In the genomic region with DNA sequence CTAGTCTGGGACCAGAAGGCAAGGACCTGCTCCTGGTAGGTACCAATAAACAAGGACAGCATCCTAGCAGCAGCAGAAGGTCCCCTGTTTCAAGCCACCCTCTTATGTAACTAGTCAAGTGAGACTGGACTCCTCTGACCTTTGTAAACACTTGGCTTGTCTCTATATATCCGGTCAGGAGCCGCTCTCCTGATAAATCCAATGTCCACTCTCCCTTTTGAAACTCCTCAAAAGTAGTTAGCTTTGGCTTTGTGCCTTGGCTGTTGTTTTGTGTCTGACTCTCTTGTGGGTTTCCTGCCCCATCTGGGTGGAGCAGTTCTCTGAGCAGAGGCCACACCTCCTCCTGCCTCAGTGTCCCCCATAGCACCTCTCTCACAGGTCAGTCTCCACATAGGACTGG, we compare ENCODE assay signal across 8 mouse cellular contexts. TPM values are rescaled to one million over a fixed set of nuclear protein-coding genes. Genes with fewer than 3 reads are reported as not detected.
DNase-seq lines count a peak whose midpoint lies in the region; ATAC-seq and TF ChIP-seq lines count a peak whose summit lies in the region.

No protein-coding gene starts in this region.

- no peaks in the 10 kb centered on the region for H3K36me3 ChIP-seq in kidney, adult 2 months (ENCODE audit: control insufficient read depth, insufficient read depth, low read length)
- H3K36me3 ChIP-seq in forebrain, postnatal 0 days (ENCODE audit: insufficient read depth), result no peaks in the 10 kb centered on the region
- H3K36me3 ChIP-seq in midbrain, embryonic 15.5 days (replicated peaks), result no peaks in the 10 kb centered on the region

- no peak for TF ChIP-seq POLR2A in kidney, adult 2 months (IDR thresholded peaks at IDR 0.05; ENCODE audit: low read depth, low read length)

- WGBS in kidney, adult 2 months, result 31% methylated on average over 2 of the region's 2 CpGs
- 85% methylated on average over 2 of the region's 2 CpGs for WGBS in forebrain, postnatal 0 days
- 78% methylated on average over 2 of the region's 2 CpGs for WGBS in midbrain, embryonic 15.5 days

- H3K4me2 ChIP-seq in forebrain, postnatal 0 days (ENCODE audit: low read depth), result no peak overlapping the region
- no peak overlapping the region for H3K4me2 ChIP-seq in midbrain, embryonic 15.5 days

- intact Hi-C loops in gastrocnemius, postnatal 14 days (cut with DNase I; ENCODE audit: low total_unique reads), result loop anchor here (5.0 kb wide), 1 partner anchor 76 kb away; no protein-coding TSS in a partner anchor

- TF ChIP-seq CTCF in kidney, adult 2 months (conservative IDR thresholded peaks at IDR 0.05; ENCODE audit: insufficient read depth, insufficient read length, low read depth, low read length), result no peak
- no peak for TF ChIP-seq CTCF in forebrain, postnatal 0 days (IDR thresholded peaks at IDR 0.05; ENCODE audit: low read depth)

- no peak overlapping the region for H3K9ac ChIP-seq in forebrain, postnatal 0 days
- no peak overlapping the region for H3K9ac ChIP-seq in midbrain, embryonic 15.5 days

- H3K27ac ChIP-seq in kidney, adult 2 months (ENCODE audit: insufficient read depth, low read depth, low read length), result peak overlapping the region; percentile 87
- peak overlapping the region; percentile 47 for H3K27ac ChIP-seq in forebrain, postnatal 0 days (ENCODE audit: low read depth, low read length)
- peak overlapping the region; percentile 60 for H3K27ac ChIP-seq in midbrain, embryonic 15.5 days

- peaks cover 21% of the 10 kb centered on the region for H3K4me1 ChIP-seq in kidney, adult 2 months (ENCODE audit: control insufficient read depth, insufficient read depth, low read length)
- no peaks in the 10 kb centered on the region for H3K4me1 ChIP-seq in forebrain, postnatal 0 days (ENCODE audit: insufficient read depth)
- H3K4me1 ChIP-seq in midbrain, embryonic 15.5 days, result peaks cover 22% of the 10 kb centered on the region

- 0 out of 2 replicates have a peak, but pooled peaks cover 5% of the 10 kb centered on the region for H3K9me3 ChIP-seq in forebrain, postnatal 0 days (ENCODE audit: low read length)
- H3K9me3 ChIP-seq in midbrain, embryonic 15.5 days, result no peaks in the 10 kb centered on the region

- no peak overlapping the region for H3K4me3 ChIP-seq in kidney, adult 2 months (ENCODE audit: insufficient read depth, low read depth, low read length)
- H3K4me3 ChIP-seq in forebrain, postnatal 0 days (ENCODE audit: low read depth, low read length), result no peak overlapping the region
- no peak overlapping the region for H3K4me3 ChIP-seq in midbrain, embryonic 15.5 days

- H3K27me3 ChIP-seq in kidney, adult 2 months (replicated peaks; ENCODE audit: control insufficient read depth, insufficient read depth, low read length), result no peaks in the 10 kb centered on the region
- H3K27me3 ChIP-seq in forebrain, postnatal 0 days (ENCODE audit: insufficient read depth, low read length), result peaks cover 18% of the 10 kb centered on the region
- H3K27me3 ChIP-seq in midbrain, embryonic 15.5 days (replicated peaks), result peaks cover 27% of the 10 kb centered on the region

- no peak for ATAC-seq in forebrain, postnatal 0 days
- no peak for ATAC-seq in midbrain, embryonic 15.5 days (replicated peaks)

- DNase-seq in kidney, adult 2 months, result peak; percentile 85
- no peak for DNase-seq in kidney, postnatal 4 days
- no peak for DNase-seq in forebrain, postnatal 0 days
- peak; percentile 89 for DNase-seq in kidney, adult 9 months
- DNase-seq in cerebellum, postnatal 4 days (ENCODE audit: low spot score in 2 of 2), result no peak
- no peak for DNase-seq in frontal cortex, postnatal 14 days (ENCODE audit: low spot score in 2 of 2)
- no peak for DNase-seq in gastrocnemius, postnatal 14 days

RNA-seq across cellular contexts. Expression of a gene that starts 19.4 kb away (rescaled TPM):
- polyA plus RNA-seq in kidney, adult 2 months (2012; rRNA removed), result 251 and 265 TPM in 2 replicates
- 89.4 and 108 TPM in 2 replicates for total RNA-seq in forebrain, postnatal 0 days (2014; rRNA removed)
- polyA plus RNA-seq in forebrain, postnatal 0 days (2015; fragmentation: Nextera tagmentation; extraction: Ambion mirVana), result 43.8 and 58.2 TPM in 2 replicates
- polyA plus RNA-seq in midbrain, embryonic 15.5 days (2015; fragmentation: Nextera tagmentation; extraction: Ambion mirVana), result 63.0 and 64.0 TPM in 2 replicates
- total RNA-seq in gastrocnemius, postnatal 14 days (2021), result 10 to 100 TPM; 43.3 to 49.3 TPM

RNA-seq across cellular contexts. Expression of a gene that starts 19.6 kb away (rescaled TPM):
- 20.1 and 21.0 TPM in 2 replicates for polyA plus RNA-seq in kidney, adult 2 months (2012; rRNA removed)
- total RNA-seq in forebrain, postnatal 0 days (2014; rRNA removed), result 62.8 and 65.6 TPM in 2 replicates
- 92.8 and 104 TPM in 2 replicates for polyA plus RNA-seq in forebrain, postnatal 0 days (2015; fragmentation: Nextera tagmentation; extraction: Ambion mirVana)
- 86.7 and 92.5 TPM in 2 replicates for polyA plus RNA-seq in midbrain, embryonic 15.5 days (2015; fragmentation: Nextera tagmentation; extraction: Ambion mirVana)
- 10 to 100 TPM; 26.9 to 31.6 TPM for total RNA-seq in gastrocnemius, postnatal 14 days (2021)

RNA-seq across cellular contexts. Expression of a gene that starts 19.6 kb away (rescaled TPM):
- 6.8 and 7.1 TPM in 2 replicates for polyA plus RNA-seq in kidney, adult 2 months (2012; rRNA removed)
- total RNA-seq in forebrain, postnatal 0 days (2014; rRNA removed), result 1.5 and 2.3 TPM in 2 replicates
- polyA plus RNA-seq in forebrain, postnatal 0 days (2015; fragmentation: Nextera tagmentation; extraction: Ambion mirVana), result 0.49 and 1.1 TPM in 2 replicates
- 0.84 and 0.96 TPM in 2 replicates for polyA plus RNA-seq in midbrain, embryonic 15.5 days (2015; fragmentation: Nextera tagmentation; extraction: Ambion mirVana)
- under 1 TPM; 0.09 to 0.14 TPM for total RNA-seq in gastrocnemius, postnatal 14 days (2021)

RNA-seq across cellular contexts. Expression of a gene that starts 50.3 kb away (rescaled TPM):
- 24.0 TPM in 2 replicates for polyA plus RNA-seq in kidney, adult 2 months (2012; rRNA removed)
- 97.9 and 108 TPM in 2 replicates for total RNA-seq in forebrain, postnatal 0 days (2014; rRNA removed)
- 23.2 and 38.2 TPM in 2 replicates for polyA plus RNA-seq in forebrain, postnatal 0 days (2015; fragmentation: Nextera tagmentation; extraction: Ambion mirVana)
- 69.2 and 78.4 TPM in 2 replicates for polyA plus RNA-seq in midbrain, embryonic 15.5 days (2015; fragmentation: Nextera tagmentation; extraction: Ambion mirVana)
- total RNA-seq in gastrocnemius, postnatal 14 days (2021), result 10 to 100 TPM in 1 of 2 experiments, 1 to 10 TPM in 1; 9.1 to 11.6 TPM

RNA-seq across cellular contexts. Expression of a gene that starts 55.8 kb away (rescaled TPM):
- 53.7 and 53.8 TPM in 2 replicates for polyA plus RNA-seq in kidney, adult 2 months (2012; rRNA removed)
- 18.5 and 24.5 TPM in 2 replicates for total RNA-seq in forebrain, postnatal 0 days (2014; rRNA removed)
- polyA plus RNA-seq in forebrain, postnatal 0 days (2015; fragmentation: Nextera tagmentation; extraction: Ambion mirVana), result 42.4 and 51.3 TPM in 2 replicates
- polyA plus RNA-seq in midbrain, embryonic 15.5 days (2015; fragmentation: Nextera tagmentation; extraction: Ambion mirVana), result 62.4 and 63.5 TPM in 2 replicates
- 10 to 100 TPM; 68.5 to 69.5 TPM for total RNA-seq in gastrocnemius, postnatal 14 days (2021)

Comparison
In these comparisons a context has a peak if more than half of its experiments do, and no peak if none do; other contexts are left out.
1. DNase-seq: peak in kidney, adult 2 months (single experiment) and kidney, adult 9 months (single experiment); none in kidney, postnatal 4 days (0 of 2), forebrain, postnatal 0 days (single experiment), cerebellum, postnatal 4 days (0 of 2), frontal cortex, postnatal 14 days (0 of 2) and gastrocnemius, postnatal 14 days (single experiment).
2. Peak in every context shown above with its lines, with median percentiles within 50 percentile points of each other: H3K27ac ChIP-seq.